Mouse (Mus musculus) c-Kit-negative CD71-positive TER-119-positive erythroid progenitor cells, embryonic 14.5 days (primary cell): Measurements from ENCODE around the gene Pde4d.

Experiments
- DNase-seq: peaks from one replicate; pipeline ENCODE4 v3.0.0-alpha.2; 2013; ENCODE audit warnings: low read depth, low spot score

Gene Pde4d

DNA sequence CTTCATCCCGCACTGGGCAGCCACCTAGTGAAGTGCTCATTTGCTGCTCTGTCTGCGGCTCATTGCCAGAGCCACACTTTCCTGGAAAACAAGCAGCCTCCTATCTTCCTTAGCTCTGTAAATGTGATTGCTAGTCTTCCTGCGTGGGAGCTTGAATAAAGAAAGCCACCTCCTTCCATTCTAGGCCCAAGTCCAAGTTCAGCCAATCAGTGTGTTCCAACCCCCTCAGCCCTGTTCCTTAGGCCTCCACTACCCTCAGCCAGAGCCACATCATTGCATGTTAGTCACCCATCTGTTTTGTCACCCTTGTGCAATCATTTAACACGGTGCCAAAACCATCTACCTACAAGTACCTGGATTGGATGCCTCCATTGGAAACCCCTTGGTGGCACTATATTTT, 786.3 kb downstream of the Pde4d start:
- DNase-seq, result no peak

DNA sequence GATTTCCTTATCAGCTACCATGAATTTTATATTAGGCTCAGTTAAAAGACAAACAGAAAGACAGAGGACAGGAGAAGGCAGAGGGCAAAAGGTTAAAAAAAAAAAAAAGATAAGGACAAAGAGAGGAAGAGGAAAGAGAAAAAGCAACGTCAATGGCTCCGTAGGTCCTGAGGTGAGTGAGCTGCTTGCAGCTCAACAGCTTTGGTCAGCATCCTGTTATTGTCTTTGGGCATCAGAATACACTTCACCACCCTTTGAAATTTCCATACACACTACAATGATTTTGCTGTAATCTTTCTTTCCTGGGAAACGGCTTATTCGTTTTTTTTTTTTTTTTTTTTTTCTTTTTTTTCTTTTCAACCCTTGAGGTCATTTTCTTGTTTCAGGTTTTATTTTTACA, 788.9 kb downstream of the Pde4d start:
- no peak for DNase-seq

- no peak for DNase-seq
Observed at GRCm38 (mm10) chr13:109239296-109239695, 789.5 kb downstream of the Pde4d start.

DNA sequence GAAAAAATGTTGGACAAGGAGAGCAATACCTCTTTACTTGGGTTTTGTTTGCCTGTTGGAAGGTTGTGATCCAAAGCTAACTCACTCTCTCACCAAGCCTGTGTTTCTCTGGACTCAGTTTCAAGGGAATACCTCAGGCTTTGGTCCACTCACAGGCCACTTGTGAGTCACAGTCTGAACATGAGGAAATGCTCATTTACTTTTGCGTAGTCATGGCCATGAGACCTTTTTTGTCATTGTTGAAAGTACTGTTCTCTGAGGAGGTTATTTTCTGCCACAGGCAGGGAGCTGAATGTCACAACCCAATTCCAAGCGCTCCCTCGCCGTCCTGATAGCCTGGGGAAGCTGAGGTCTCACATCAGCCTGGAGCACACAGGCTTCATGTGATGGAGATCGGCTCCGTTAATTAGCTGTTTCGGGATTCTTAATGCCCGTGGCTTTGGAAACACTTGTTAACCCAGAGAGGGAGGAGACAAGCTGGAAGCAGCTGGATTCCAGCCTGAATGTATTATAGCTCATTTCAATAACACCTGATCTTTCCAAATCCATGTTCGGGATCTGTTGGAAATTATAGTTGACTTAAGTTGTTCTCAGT, 792.8 kb downstream of the Pde4d start:
- no peak for DNase-seq

DNA sequence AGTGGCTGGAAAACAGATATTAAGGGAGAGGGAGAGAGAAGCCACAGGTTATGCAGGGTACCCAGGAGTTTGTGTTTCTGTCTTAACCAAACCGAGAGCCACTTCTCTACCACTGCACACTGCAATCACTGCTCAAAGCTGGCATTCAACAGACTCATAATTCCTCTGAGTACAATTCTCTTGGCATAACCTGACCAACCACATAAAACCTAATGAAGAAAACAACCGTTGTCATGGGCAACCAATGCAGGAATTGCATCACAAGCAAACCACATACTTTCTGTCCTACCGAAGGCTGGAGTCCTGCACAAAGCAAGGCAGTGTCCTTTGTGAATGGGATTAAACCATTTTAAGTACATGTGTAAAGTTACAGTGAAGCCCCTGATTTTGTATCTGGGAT, 793.4 kb downstream of the Pde4d start:
- no peak for DNase-seq

GRCm38 (mm10) chr13:109247061-109247460, 797.3 kb downstream of the Pde4d start:
- DNase-seq, result no peak

- DNase-seq, result no peak
Observed at GRCm38 (mm10) chr13:109249315-109249714, 799.6 kb downstream of the Pde4d start.

DNA sequence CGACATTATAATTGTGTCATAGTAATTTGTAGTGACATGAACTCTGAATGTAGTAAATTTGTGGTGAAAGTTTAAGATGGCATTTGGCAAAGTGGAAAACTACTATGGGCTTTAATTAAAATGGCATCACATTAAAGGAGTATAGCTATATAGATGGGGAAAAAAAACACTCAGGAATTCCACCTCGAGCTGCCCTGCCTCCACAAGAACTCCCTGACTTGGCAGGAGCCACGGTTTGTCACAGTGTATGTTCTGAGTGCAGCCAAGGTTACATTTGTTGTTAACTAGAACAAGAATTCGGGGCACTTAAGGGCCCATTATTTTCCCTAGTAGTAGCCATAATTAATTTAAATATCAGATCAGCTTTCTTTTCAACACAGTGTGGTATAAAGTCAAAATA, 805.9 kb downstream of the Pde4d start:
- no peak for DNase-seq

DNA sequence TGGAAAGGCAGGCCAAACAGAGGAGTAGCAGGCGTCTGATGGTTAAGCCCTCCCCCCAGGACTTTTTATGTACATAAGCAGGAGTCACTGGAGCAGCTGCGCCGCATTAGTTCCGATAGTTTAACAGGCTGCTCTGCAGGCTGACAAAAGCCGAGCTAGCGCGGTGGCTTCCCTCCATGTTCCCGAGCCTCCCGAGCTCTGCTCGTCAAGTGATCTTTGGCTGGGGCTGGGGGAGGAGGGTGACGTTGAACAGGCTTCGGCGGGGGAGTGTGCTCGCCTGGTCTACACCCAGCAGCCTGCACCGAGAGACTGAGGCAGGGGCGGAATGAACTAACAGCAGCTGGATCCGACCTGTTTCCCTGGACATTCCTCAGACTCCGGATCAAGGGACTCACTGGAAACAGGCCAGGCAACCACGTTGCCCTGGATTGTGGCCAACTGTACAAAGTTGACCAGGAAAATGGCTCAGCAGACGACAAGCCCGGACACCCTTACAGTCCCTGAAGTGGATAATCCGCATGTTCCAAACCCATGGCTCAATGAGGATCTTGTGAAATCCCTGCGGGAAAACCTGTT, 810.6 kb downstream of the Pde4d start:
- no peak for DNase-seq

DNA sequence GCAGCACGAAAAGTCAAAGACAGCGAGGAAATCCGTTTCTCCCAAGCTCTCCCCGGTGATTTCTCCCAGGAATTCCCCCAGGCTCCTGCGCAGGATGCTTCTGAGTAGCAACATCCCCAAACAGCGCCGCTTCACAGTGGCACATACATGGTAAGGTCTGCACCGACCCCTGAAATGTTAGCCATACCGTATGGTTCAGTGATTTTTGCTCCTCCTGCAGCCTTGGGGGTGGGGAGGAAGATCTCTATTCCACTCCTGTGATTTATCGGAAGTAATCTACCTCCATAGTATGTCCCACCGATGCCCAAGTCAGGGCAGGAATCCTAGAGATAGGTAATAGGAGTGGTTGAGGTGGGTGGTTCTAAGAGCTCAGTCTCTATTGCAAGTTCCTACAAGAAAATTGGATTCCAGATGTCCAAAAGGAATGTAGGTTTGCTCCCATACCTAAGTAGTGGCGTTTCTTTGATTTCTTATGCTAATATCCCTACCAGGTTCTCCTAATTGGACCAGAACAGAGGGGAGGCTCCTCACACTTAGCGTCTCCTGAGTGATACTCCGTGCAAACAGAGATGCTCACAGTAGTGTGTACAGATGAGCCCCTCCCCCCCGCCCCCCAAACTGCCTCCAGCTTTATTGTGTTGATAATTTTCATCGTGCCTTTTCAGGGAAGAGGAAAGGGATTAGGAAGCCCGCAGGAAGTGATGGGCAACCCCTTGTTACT, 811.2 kb downstream of the Pde4d start:
- no peak for DNase-seq

DNA sequence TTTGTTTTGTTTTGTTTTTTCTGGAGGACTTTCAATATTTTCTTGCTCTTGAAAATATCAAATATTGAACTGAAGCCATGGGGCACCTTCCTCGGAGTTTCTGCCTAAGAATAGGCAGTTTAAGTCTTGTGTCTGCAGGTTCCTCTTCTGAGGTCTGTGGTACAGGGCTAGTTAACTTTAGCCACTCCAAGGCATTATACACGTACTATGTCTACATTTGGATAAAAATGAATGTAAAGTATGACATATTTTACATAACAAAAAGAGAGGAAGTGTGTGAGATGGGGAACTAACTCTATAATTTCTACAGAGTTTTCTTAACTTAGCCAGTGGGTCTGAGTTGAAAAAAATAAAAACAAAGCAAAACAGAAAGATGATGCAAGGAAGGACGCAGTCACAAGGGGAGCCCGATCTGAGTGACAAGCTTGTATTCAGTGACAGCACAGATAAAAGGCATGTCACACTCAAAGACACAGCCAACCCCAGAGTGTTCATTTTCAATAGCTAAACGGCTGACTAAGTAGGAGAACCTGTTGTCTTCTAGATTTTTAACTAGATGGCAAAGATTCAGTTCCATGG, 812.0 kb downstream of the Pde4d start:
- no peak for DNase-seq

DNA sequence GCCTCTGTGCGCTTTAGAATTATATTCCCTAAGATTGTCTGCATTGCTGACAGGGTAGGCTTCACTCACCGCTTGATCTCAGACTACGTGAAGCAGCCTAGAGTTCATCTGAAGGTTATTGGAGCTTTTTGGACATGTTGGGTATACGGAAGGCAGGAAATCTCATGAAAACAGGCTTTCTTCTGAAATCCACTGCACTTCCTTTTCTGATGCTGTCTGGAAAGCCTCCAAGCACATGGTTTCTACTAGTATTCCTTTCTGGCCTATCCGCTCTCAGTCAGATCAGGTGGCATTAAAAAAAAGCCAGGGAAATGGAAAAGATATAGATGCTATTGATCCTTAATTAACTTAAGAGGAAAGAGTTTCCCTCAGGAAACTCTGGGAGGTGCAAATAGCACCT, 812.8 kb downstream of the Pde4d start:
- DNase-seq, result no peak

GRCm38 (mm10) chr13:109263833-109264232, 814.1 kb downstream of the Pde4d start:
- no peak for DNase-seq

DNA sequence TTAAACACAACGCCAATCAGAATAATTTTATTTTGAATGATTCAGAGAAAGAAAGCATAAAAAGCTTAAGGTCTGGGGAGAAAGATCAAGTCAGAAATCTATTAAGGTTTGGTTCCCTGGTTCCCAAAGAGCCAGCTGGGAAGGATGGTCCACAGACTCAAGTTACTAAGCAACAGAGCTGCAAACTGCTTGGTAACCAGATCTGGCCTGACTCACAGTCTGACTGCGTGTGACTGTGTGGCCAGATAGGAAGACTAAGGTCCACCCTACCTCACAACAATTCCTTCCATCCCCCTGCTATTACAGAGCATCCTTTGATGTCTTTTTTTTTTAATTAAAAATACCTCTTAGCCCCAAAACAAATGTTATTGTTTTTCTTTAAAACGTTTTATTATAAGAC, 818.5 kb downstream of the Pde4d start:
- DNase-seq, result no peak

- no peak for DNase-seq
Observed at GRCm38 (mm10) chr13:109268659-109269322, 819.0 kb downstream of the Pde4d start.

GRCm38 (mm10) chr13:109274869-109275268, 825.1 kb downstream of the Pde4d start:
- DNase-seq, result no peak

GRCm38 (mm10) chr13:109277792-109278191, 828.0 kb downstream of the Pde4d start:
- DNase-seq, result no peak

- no peak for DNase-seq
Observed at GRCm38 (mm10) chr13:109278504-109278912, 828.8 kb downstream of the Pde4d start.

GRCm38 (mm10) chr13:109279211-109279610, 829.5 kb downstream of the Pde4d start:
- DNase-seq, result no peak

- no peak for DNase-seq
Observed at GRCm38 (mm10) chr13:109280433-109280832, 830.7 kb downstream of the Pde4d start.

GRCm38 (mm10) chr13:109287465-109287864, 837.7 kb downstream of the Pde4d start:
- DNase-seq, result no peak

DNA sequence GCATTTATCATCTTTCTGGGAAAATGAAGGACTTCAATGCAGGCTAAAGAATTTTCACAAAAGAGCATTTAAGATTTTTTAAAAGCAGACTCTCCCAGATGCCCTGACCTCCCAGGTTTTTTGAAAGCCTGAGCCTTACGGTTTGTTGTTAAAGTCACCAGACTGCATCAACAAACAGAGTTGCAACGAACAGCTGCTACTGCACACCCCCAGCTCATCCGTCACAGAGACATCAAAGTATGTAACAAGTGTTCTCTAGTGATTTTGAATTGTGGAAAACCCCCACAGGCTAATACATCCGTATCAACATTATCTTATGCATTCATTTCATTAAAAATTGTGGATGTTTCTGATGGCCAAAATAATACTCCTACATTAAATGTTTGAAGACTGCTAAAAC, 841.2 kb downstream of the Pde4d start:
- no peak for DNase-seq
